Mouse (Mus musculus) embryo, embryonic 11.5 days (tissue): Measurements from ENCODE around the gene Ifna5.
"Not testable (repeated sequence)": the region's sequence is repeated elsewhere in the genome, so short reads cannot be mapped to it uniquely, and the experiment has no call there.

ENCODE experiments used
- DNase-seq: peaks from one replicate; pipeline ENCODE4 v3.0.0-alpha.2; 2012; ENCODE audit warnings: low read depth, low spot score

The Ifna5 gene

DNA sequence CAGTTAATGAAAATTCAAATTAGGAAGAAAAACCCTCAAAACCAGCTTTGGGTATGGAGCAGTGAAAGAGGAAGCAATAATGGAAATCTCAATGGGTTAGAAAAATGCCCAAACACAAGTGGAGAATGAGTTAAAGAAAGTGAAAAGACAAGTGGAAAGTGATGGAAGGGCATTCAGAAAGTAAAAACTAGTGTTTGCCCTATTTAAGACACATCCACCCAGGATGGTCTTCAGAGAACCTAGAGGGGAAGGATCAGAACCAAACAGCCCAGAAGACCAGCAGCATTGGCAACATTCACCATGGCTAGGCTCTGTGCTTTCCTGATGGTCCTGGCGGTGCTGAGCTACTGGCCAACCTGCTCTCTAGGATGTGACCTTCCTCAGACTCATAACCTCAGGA is at the start of gene Ifna5:
Gene Ifna5, plus strand, starts transcription at position 301 of the 400 bp plus-strand sequence.
- DNase-seq = not testable (repeated sequence)

DNA sequence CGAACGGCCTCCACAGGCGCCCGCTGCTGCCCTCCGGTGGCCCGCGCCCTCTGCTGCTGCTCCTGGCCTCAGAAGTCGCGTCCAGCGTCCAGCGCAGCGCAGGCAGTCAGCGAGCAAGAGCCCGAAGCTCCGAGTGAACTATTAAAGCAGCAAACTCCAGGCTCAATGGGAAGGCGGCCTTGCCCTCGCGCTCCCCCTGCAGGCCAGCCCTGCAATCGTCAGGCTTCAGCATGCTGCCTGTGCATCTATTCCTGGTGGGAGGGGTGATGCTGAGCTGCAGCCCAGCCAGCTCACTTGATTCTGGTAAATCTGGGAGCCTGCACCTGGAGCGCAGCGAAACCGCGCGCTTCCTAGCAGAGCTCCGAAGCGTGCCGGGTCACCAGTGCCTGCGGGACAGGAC is 46.9 kb upstream of the Ifna5 start, which contains the start of gene Gm13277:
Gene Gm13277, plus strand, starts transcription at position 231 of the 400 bp plus-strand sequence.
- not testable (repeated sequence) for DNase-seq

DNA sequence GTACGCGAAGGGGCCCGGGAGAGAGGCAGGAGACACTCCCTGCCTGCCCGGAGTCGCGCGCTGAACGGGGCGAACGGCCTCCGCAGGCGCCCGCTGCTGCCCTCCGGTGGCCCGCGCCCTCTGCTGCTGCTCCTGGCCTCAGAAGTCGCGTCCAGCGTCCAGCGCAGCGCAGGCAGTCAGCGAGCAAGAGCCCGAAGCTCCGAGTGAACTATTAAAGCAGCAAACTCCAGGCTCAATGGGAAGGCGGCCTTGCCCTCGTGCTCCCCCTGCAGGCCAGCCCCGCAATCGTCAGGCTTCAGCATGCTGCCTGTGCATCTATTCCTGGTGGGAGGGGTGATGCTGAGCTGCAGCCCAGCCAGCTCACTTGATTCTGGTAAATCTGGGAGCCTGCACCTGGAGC is 44.1 kb upstream of the Ifna5 start, which contains the start of gene Gm13278:
Gene Gm13278, plus strand, starts transcription at position 301 of the 400 bp plus-strand sequence.
- not testable (repeated sequence) for DNase-seq

DNA sequence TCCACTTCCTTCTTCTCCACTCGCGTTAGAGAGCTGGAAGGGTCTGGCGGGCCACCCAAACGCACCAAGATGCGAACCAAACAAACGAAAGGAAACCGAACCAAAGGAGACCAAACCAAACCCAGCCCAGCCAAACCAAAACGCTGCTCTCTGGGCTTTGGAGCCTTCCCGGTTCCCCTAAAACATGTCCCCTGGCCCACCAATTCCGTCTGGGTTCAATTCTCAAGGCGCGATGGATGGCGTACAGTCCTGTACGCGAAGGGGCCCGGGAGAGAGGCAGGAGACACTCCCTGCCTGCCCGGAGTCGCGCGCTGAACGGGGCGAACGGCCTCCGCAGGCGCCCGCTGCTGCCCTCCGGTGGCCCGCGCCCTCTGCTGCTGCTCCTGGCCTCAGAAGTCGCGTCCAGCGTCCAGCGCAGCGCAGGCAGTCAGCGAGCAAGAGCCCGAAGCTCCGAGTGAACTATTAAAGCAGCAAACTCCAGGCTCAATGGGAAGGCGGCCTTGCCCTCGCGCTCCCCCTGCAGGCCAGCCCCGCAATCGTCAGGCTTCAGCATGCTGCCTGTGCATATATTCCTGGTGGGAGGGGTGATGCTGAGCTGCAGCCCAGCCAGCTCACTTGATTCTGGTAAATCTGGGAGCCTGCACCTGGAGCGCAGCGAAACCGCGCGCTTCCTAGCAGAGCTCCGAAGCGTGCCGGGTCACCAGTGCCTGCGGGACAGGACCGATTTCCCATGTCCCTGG is 41.2 kb upstream of the Ifna5 start, which contains the start of gene Gm13275:
Gene Gm13275, plus strand, starts transcription at position 552 of the 740 bp plus-strand sequence.
- not testable (repeated sequence) for DNase-seq

DNA sequence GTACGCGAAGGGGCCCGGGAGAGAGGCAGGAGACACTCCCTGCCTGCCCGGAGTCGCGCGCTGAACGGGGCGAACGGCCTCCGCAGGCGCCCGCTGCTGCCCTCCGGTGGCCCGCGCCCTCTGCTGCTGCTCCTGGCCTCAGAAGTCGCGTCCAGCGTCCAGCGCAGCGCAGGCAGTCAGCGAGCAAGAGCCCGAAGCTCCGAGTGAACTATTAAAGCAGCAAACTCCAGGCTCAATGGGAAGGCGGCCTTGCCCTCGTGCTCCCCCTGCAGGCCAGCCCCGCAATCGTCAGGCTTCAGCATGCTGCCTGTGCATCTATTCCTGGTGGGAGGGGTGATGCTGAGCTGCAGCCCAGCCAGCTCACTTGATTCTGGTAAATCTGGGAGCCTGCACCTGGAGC is 38.2 kb upstream of the Ifna5 start, which contains the start of gene Gm13279:
Gene Gm13279, plus strand, starts transcription at position 301 of the 400 bp plus-strand sequence.
- DNase-seq = not testable (repeated sequence)

DNA sequence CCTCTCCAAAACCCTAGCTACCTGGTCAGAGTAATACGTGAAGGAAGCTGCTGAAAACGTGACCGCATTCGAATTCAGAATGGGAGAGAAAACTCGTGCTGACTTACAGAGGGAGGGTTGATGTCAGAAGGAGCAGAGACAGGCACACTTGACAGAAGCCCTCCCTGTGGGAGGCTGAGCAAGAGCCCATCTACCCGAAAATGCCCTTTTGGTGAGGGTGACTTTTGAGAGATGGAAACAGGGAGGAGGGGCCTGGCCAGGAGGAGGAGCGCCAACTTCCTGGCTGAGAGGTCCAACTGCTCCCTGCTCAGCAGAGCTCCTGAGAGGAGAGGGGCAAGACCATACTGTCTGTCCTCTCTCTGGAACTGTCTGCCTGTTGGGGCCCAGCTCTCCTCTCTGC is 36.0 kb upstream of the Ifna5 start, which contains the start of gene Gm13285:
Gene Gm13285, plus strand, starts transcription at position 301 of the 400 bp plus-strand sequence.
- not testable (repeated sequence) for DNase-seq

DNA sequence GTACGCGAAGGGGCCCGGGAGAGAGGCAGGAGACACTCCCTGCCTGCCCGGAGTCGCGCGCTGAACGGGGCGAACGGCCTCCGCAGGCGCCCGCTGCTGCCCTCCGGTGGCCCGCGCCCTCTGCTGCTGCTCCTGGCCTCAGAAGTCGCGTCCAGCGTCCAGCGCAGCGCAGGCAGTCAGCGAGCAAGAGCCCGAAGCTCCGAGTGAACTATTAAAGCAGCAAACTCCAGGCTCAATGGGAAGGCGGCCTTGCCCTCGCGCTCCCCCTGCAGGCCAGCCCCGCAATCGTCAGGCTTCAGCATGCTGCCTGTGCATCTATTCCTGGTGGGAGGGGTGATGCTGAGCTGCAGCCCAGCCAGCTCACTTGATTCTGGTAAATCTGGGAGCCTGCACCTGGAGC is 32.4 kb upstream of the Ifna5 start, which contains the start of gene Gm13287:
Gene Gm13287, plus strand, starts transcription at position 301 of the 400 bp plus-strand sequence.
- not testable (repeated sequence) for DNase-seq

DNA sequence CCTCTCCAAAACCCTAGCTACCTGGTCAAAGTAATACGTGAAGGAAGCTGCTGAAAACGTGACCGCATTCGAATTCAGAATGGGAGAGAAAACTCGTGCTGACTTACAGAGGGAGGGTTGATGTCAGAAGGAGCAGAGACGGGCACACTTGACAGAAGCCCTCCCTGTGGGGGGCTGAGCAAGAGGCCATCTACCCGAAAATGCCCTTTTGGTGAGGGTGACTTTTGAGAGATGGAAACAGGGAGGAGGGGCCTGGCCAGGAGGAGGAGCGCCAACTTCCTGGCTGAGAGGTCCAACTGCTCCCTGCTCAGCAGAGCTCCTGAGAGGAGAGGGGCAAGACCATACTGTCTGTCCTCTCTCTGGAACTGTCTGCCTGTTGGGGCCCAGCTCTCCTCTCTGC is 30.1 kb upstream of the Ifna5 start, which contains the start of gene Gm13288:
Gene Gm13288, plus strand, starts transcription at position 301 of the 400 bp plus-strand sequence.
- not testable (repeated sequence) for DNase-seq

DNA sequence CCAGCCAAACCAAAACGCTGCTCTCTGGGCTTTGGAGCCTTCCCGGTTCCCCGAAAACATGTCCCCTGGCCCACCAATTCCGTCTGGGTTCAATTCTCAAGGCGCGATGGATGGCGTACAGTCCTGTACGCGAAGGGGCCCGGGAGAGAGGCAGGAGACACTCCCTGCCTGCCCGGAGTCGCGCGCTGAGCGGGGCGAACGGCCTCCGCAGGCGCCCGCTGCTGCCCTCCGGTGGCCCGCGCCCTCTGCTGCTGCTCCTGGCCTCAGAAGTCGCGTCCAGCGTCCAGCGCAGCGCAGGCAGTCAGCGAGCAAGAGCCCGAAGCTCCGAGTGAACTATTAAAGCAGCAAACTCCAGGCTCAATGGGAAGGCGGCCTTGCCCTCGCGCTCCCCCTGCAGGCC is 29.6 kb upstream of the Ifna5 start:
- DNase-seq = not testable (repeated sequence)

DNA sequence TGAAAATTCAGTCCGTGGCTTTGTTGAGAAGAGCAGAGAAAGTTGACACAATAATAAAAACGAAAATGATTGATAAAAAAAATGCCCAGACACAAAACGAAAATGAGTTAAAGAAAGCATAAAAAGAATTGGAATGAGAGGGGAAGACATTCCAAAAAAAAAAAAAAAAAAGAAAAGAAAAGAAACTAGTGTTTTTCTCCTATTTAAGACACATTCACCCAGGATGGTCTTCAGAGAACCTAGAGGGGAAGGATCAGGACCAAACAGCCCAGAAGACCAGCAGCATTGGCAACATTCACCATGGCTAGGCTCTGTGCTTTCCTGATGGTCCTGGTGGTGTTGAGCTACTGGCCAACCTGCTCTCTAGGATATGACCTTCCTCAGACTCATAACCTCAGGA is 19.4 kb upstream of the Ifna5 start, which contains the start of gene Ifna7:
Gene Ifna7, plus strand, starts transcription at position 301 of the 400 bp plus-strand sequence.
- DNase-seq = no peak

DNA sequence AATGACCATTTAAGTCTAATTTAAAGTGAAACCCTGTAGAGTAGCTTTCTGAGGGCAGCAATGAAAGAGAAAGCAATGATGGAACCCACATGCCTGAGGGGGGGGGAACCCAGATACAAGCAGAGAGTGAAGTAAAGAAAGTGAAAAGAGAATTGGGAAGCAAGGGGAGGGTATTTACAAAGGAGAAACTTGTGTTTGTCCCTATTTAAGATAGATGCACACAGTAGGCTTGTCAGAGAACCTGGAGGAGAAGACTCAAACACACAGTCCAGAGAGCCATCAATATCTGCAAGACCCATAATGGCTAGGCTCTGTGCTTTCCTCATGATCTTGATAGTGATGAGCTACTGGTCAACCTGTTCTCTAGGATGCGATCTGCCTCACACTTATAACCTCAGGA is 15.7 kb upstream of the Ifna5 start, which contains the start of gene Ifna11:
Gene Ifna11, plus strand, starts transcription at position 301 of the 400 bp plus-strand sequence.
- no peak for DNase-seq

DNA sequence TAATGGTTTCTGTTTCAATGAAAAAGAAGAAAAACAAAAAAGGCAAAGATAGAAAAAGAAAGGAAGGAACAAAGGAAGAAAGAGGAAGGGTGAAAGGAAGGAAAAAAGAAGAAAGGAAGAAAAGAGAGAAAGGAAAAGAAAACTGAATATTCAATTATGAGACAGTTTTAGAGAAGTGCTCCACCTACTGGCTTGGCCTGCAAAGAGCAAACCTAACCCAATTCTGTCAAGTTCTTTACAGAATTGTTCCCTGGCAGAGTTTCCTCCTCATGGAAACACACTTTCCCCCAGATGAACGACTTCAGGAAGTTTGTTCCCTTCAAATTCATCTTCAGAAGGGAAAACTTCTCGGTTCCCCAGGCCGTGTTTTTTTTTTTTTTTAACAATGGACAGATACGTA is 12.3 kb upstream of the Ifna5 start:
- no peak for DNase-seq

DNA sequence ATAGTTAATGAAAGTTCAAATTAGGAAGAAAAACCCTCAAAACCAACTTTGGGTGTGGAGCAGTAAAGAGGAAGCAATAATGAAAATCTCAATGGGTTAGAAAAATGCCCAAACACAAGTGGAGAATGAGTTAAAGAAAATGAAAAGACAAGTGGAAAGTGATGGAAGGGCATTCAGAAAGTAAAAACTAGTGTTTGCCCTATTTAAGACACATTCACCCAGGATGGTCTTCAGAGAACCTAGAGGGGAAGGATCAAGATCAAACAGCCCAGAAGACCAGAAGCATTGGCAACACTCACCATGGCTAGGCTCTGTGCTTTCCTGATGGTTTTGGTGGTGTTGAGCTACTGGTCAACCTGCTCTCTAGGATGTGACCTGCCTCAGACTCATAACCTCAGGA is 8.2 kb upstream of the Ifna5 start, which contains the start of gene Ifna6:
Gene Ifna6, plus strand, starts transcription at position 301 of the 400 bp plus-strand sequence.
- DNase-seq = not testable (repeated sequence)

DNA sequence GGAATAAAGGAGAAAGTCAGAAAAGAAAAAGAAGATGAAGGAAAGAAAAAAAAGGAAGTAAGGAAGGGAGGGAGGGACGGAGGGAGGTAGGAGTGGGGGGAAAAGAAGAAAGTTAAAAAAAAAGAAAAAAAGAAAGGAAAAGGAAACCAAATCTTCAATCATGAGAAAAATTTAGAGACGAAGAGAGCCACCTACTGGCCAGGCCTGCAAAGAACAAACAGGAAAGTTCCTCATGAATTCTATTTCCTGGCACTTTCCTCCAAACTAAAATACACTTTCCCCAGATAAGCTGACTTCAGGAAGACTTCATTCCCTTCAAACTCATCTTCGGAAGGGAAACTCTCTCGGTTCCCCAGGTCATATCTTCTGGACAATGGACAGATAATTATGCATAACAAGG is 4.8 kb upstream of the Ifna5 start:
- DNase-seq = no peak

DNA sequence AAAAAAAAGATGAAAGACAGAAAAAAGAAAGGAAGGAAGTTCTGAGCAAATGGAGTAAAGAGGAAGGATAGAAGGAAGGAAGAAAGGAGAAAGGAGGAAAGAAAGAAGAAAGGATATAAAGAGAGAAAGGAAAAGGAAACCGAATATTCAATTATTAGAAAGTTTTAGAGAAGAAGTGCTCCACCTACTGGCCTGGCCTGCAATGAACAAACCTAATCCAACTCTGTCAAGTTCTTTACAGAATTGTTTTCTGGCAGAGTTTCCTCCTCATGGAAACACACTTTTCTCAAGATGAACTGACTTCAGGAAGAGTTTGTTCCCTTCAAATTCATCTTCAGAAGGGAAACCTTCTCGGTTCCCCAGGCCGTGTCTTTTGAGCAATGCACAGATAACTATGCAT is 3.5 kb downstream of the Ifna5 start:
- DNase-seq = no peak

DNA sequence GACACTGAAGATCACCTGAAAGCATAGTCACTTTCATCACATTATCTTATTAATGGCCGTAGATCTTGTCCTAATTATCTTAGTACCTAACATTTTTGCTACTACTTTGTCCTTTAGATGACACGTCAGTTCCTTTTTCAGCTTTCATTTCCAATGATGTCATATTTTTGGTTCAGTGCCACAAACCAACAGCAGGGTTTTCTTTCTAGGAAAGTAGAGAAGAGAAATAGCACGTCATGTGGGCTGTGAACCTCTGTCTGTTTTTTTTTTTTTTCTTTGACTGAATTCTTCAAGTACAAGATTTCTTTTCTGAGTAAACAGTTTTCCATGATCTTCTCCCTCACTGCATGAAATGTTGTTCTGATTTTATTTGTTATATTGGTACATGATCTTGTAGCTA is 4.7 kb downstream of the Ifna5 start:
- no peak for DNase-seq

DNA sequence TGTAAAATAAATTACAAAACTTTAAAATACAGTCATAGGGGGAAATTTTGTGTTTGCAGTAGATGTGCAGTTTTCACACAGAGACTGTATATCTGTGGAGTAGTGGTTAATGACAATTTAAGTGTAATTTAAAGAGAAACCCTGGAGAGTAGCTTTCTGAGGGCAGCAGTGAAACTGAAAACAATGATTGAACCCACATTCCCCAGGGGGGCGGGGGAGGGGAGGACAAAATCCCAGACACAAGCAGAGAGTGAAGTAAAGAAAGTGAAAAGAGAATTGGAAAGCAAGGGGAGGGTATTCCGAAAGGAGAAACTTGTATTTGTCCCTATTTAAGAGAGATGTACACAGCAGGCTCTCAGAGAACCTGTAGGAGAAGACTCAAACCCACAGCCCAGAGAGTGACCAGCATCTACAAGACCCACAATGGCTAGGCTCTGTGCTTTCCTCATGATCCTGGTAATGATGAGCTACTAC is 6.2 kb downstream of the Ifna5 start, which contains the start of gene Ifna4:
Gene Ifna4, plus strand, starts transcription at position 424 of the 474 bp plus-strand sequence.
- DNase-seq = no peak

DNA sequence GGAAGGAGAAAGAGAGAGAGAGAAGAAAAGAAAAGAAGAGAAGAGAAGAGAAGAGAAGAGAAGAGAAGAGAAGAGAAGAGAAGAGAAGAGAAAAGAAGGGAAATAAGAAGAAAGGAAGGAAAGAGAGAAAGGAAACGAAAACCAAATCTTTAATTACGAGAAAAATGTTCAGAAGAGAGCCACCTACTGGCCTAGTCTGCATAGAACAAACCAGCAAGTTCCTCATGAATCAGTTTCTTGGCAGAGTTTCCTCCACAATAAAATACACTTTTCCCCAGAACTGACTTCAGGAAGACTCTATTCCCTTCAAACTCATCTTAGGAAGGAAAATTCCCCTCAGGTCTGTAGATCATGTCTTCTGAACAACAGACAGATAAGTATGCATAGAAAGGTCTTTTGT is 10.0 kb downstream of the Ifna5 start:
- no peak for DNase-seq

DNA sequence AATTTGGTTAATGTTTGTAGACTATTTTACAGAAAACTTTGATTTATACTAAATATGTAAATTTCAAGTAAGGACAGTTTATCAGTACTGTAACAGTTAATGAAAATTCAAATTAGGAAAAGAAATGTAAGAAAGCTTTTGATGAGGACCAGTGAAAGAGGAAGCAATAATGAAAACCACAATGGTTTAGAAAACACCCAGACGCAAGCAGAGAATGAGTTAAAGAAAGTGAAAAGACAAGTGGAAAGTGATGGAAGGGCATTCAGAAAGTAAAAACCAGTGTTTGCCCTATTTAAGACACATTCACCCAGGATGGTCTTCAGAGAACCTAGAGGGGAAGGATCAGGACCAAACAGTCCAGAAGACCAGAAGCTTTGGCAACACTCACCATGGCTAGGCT is 14.4 kb downstream of the Ifna5 start, which contains the start of gene Ifna1:
Gene Ifna1, plus strand, starts transcription at position 390 of the 400 bp plus-strand sequence.
- no peak for DNase-seq

DNA sequence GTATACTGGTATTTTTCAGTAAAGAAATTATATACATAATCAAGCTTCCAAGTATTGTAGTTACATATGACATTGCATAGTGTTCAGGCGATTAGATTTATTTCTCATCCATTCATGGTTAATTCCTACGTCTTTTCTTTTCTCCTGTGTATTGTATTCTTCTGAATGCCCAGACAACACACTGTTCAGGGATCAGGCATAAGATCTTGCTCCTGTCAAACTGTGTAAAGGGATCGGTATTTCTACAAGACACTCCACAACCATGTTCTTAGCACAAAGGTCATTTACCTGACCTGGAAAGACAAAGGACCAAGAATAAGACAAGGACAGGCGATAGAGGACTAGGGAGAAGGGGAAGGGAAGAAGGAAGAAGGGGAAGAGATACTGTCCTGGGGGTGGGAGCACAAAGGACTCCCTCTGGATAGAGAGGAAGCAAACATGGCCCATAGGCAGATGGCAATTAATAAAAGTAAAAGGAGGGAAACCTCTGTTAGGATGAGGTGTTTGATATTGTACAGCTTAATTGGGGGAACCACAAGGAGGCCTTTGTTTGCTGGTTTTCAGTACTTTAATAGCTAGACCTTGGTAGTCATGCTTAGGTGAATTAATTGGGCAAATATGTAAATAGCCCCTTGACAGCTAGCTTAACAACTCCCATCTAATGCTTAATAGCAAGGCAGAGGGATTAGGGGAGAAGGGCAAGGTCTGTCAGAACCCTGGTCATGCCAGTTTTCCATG is 15.9 kb downstream of the Ifna5 start:
- DNase-seq = no peak

DNA sequence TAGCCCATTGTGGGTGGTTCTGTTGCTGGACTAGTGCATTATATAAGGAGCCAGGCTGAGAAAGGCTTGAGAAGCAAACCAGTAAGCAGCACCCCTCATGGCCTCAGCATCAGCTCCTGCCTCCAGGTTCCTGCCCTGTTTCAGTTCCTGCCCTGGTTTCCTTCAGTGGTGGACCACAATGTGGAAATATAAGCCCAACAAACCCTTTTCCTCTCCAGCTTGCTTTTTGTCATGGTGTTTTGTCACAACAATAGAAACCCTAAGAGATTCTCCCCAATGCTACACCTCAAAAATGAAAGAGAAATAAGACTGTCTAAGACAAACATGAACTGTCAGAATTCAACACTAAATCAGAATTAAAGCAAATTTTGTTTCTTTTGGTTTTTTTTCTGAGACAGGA is 23.9 kb downstream of the Ifna5 start:
- no peak for DNase-seq
